Mouse (Mus musculus) heart, postnatal 0 days (tissue): ENCODE results near the gene Stx17.

Experiments
- CTCF ChIP-seq: IDR thresholded peaks from 2 replicates; pipeline ENCODE4 v1.5.1; 2016; ENCODE audit warnings: antibody characterized with exemption, control low read depth, low read depth
- EP300 ChIP-seq: IDR thresholded peaks from 2 replicates; pipeline ENCODE4 v1.6.1; 2016; ENCODE audit warnings: antibody characterized with exemption, low read depth

- TF ChIP-seq CTCF, result peak; percentile 40; the same call in 1 of the 2 replicates
- no peak for TF ChIP-seq EP300
Observed at GRCm38 (mm10) chr4:48197925-48198324, 73.2 kb downstream of the Stx17 start.
